Mouse (Mus musculus): ENCODE measurements around the gene Foxp1. TPM values are rescaled to one million over a fixed set of nuclear protein-coding genes. Genes with fewer than 3 reads are reported as not detected.

The Foxp1 gene
- polyA plus RNA-seq, 1 experiment from 2014 or later: 57.8 TPM

DNA sequence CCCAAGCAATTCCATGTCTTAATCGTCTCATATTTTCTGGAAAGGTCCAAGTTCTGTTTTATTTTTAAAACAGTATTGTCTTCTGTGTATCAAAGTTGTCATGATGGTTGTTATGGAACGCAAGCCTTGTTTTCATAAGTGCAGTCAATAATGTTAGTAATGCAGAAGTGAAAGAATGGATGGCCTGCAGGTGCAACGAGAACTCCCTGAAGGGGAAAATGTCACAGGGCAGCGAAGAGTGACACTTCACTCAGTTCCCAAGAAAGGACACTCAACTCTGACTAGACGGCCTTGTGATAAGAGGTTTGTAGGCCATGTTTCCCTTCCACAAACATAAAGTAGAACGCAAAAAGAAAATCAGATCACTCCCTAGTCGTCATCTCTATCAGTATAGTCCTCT is 469.4 kb downstream of the Foxp1 start:
- Histone ChIP-seq H3K4me3 (no peak overlapping the region), H3K27ac (no peak overlapping the region), H3K9me3 (no peaks in the 10 kb centered on the region), H3K4me1 (no peaks in the 10 kb centered on the region), H3K36me3 (replicated peaks) (no peaks in the 10 kb centered on the region), H3K27me3 (ENCODE audit: poor library complexity, severe bottlenecking) (no peaks in the 10 kb centered on the region)
- DNase-seq (ENCODE audit: extremely low spot score, low spot score): no peak
- 89% methylated on average over 7 of the region's 7 CpGs for WGBS

DNA sequence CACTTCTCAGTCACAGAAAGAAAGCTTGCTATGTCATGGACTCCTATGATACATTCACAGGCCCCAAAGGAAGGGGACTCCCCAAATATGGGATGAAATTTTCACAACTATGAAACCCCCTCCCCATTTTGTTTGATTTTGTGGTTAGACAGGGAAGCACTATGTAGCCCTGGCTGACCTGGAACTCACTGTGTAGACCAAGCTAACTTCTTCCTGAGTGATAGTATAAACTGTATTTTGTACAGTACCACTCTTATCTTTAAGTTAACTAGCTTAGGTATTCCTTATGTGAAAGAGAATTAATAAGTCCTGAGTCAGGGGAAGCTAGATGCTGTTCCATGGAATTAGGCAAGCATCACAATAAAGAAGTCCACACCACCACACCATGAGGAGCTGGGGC is 470.8 kb downstream of the Foxp1 start:
- DNase-seq (ENCODE audit: extremely low spot score, low spot score): no peak
- H3K36me3 ChIP-seq (replicated peaks): no peaks in the 10 kb centered on the region
- H3K27ac ChIP-seq: no peak overlapping the region

GRCm38 (mm10) chr6:99050288-99051006 is 472.1 kb downstream of the Foxp1 start:
- Histone ChIP-seq H3K27me3 (ENCODE audit: poor library complexity, severe bottlenecking) (no peaks in the 10 kb centered on the region), H3K4me3 (no peak overlapping the region), H3K9me3 (no peaks in the 10 kb centered on the region), H3K36me3 (replicated peaks) (no peaks in the 10 kb centered on the region), H3K4me1 (no peaks in the 10 kb centered on the region), H3K27ac (no peak overlapping the region)
- DNase-seq (ENCODE audit: extremely low spot score, low spot score): no peak
- 92% methylated on average over 3 of the region's 3 CpGs for WGBS

More for the DNA sequence above, 470.8 kb downstream of the Foxp1 start:
- Histone ChIP-seq H3K9me3 (no peaks in the 10 kb centered on the region), H3K4me1 (no peaks in the 10 kb centered on the region), H3K27me3 (ENCODE audit: poor library complexity, severe bottlenecking) (no peaks in the 10 kb centered on the region), H3K4me3 (no peak overlapping the region)

GRCm38 (mm10) chr6:99047322-99047721 is 475.2 kb downstream of the Foxp1 start:
- WGBS: 89% methylated on average over 5 of the region's 5 CpGs
- H3K27me3 ChIP-seq (ENCODE audit: poor library complexity, severe bottlenecking): no peaks in the 10 kb centered on the region

DNA sequence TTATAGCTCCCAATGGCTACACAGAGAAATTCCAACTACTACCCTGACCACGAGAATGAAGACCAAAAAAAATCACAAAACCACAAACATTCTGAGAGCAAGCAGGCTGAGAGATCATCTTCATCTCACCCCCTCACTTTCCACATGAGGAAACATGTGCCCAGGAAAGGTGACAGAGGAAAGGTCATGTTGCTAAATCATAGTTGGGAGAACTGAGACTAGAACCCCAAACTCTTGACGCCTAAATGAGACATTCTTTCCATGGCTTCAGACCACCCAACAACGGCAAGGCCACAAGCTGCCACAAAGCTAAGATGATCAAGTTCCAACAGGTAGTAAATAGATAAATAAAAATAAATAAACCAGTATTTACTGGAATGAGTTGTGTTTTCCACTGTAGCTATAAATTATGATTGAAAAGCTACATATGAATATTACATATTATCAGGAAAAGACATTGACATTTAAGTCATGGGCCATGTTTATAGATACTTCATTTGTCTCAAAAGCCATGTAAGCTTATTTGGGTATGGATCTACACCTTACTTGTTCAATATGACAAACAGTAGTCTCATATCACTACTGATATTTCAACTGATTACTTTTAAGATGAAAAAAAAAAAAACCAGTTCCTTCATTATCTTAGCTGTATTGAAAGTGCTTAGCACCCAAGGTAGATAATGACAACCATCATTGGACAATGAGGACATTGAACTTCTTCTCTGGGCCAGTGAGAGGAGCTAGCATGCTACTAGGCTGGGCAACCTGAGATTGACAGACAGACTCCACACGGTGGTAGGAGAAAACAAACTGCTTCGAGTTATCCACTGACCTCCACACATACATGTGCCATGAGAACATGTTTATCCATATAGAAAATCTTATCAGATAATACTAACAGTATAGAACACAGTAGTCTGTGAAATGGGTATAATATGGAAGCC is 476.4 kb downstream of the Foxp1 start:
- H3K4me1 ChIP-seq: peaks cover 14% of the 10 kb centered on the region
- no peaks in the 10 kb centered on the region for H3K27me3 ChIP-seq (ENCODE audit: poor library complexity, severe bottlenecking)
- no peak overlapping the region for H3K27ac ChIP-seq
- no peak overlapping the region for H3K4me3 ChIP-seq
- no peak for DNase-seq (ENCODE audit: extremely low spot score, low spot score)
- 88% methylated on average over 5 of the region's 5 CpGs for WGBS
- H3K9me3 ChIP-seq: no peaks in the 10 kb centered on the region
- H3K36me3 ChIP-seq (replicated peaks): no peaks in the 10 kb centered on the region

More at GRCm38 (mm10) chr6:99047322-99047721, 475.2 kb downstream of the Foxp1 start:
- Histone ChIP-seq H3K4me1 (peaks cover 13% of the 10 kb centered on the region), H3K36me3 (replicated peaks) (no peaks in the 10 kb centered on the region), H3K9me3 (no peaks in the 10 kb centered on the region), H3K4me3 (no peak overlapping the region), H3K27ac (no peak overlapping the region)
- DNase-seq (ENCODE audit: extremely low spot score, low spot score): no peak

- Histone ChIP-seq H3K4me3 (no peak overlapping the region), H3K9me3 (no peaks in the 10 kb centered on the region), H3K4me1 (peaks cover 25% of the 10 kb centered on the region), H3K27ac (no peak overlapping the region), H3K27me3 (ENCODE audit: poor library complexity, severe bottlenecking) (no peaks in the 10 kb centered on the region), H3K36me3 (replicated peaks) (no peaks in the 10 kb centered on the region)
- WGBS: 95% methylated on average over 12 of the region's 12 CpGs
- DNase-seq (ENCODE audit: extremely low spot score, low spot score): no peak
These were observed 478.4 kb downstream of the Foxp1 start for GRCm38 (mm10) chr6:99043932-99044664.

- Histone ChIP-seq H3K4me1 (peaks cover 25% of the 10 kb centered on the region), H3K36me3 (replicated peaks) (no peaks in the 10 kb centered on the region), H3K4me3 (no peak overlapping the region), H3K27ac (no peak overlapping the region), H3K27me3 (ENCODE audit: poor library complexity, severe bottlenecking) (no peaks in the 10 kb centered on the region), H3K9me3 (no peaks in the 10 kb centered on the region)
- no peak for DNase-seq (ENCODE audit: extremely low spot score, low spot score)
- 88% methylated on average over 7 of the region's 7 CpGs for WGBS
These were observed 479.3 kb downstream of the Foxp1 start for GRCm38 (mm10) chr6:99043226-99043625.

DNA sequence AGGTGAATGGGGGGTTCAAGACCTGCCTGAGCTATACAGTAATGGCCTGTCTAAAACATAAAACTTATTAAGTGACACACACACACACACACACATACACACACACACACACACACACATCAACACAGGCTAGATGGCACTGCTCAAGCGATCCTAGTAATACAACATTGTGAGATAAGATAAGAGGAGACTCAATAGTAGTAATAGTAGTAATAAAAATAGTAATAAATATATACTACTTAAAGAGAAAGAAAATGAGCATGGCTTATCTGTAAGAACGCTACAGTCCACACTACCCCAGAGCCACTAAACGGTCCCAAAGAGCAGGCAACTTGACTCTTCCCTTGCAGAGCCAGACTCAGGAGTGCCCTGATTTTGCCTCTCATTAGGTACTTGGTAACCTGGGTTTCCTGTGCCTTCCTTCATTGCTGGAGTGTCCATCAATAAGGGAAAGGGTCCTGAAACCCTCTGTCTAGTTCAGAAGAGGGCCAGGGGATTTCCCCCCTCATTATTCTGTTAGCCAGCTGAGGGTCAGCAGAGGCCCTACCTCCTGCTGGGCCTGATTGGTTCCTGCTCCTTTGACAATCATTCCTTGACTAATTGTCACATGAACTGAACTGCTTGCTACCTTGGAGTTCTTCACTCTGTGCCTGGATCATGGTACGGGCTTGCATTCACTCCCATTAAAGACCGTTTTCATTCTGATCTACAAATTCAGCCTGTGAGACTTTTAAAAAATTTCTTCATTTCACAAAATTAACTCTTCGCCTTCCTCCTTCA is 480.2 kb downstream of the Foxp1 start:
- WGBS: 62% methylated on average over 6 of the region's 6 CpGs
- Histone ChIP-seq H3K9me3 (no peaks in the 10 kb centered on the region), H3K36me3 (replicated peaks) (no peaks in the 10 kb centered on the region), H3K27me3 (ENCODE audit: poor library complexity, severe bottlenecking) (no peaks in the 10 kb centered on the region), H3K4me1 (peaks cover 25% of the 10 kb centered on the region), H3K27ac (no peak overlapping the region), H3K4me3 (no peak overlapping the region)
- no peak for DNase-seq (ENCODE audit: extremely low spot score, low spot score)

DNA sequence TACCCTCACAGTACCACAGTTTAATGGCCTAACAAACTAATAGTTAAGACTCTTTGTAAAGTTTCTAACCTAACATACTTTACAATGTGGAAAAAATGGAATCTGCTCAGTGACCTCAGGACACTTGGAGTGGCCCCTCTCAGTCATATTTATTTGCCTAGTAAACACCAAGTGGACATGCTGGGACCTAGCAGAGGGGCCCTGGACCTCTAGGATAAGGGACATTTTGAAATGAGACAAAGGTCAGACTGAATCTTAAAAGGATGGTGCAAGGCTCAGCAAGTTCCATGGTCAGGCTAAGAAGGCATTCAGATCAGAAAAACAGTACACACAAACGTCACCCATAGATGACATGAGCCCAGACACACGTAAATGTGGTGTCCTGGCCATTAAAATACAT is 483.5 kb downstream of the Foxp1 start:
- H3K36me3 ChIP-seq (replicated peaks): no peaks in the 10 kb centered on the region
- WGBS: 92% methylated on average over 2 of the region's 2 CpGs
- no peak for DNase-seq (ENCODE audit: extremely low spot score, low spot score)
- H3K4me3 ChIP-seq: no peak overlapping the region
- no peaks in the 10 kb centered on the region; the same call in 1 of the 2 replicates for H3K9me3 ChIP-seq
- no peak overlapping the region for H3K27ac ChIP-seq
- peaks cover 35% of the 10 kb centered on the region for H3K4me1 ChIP-seq
- H3K27me3 ChIP-seq (ENCODE audit: poor library complexity, severe bottlenecking): peaks cover 4% of the 10 kb centered on the region; the same call in 1 of the 2 replicates

DNA sequence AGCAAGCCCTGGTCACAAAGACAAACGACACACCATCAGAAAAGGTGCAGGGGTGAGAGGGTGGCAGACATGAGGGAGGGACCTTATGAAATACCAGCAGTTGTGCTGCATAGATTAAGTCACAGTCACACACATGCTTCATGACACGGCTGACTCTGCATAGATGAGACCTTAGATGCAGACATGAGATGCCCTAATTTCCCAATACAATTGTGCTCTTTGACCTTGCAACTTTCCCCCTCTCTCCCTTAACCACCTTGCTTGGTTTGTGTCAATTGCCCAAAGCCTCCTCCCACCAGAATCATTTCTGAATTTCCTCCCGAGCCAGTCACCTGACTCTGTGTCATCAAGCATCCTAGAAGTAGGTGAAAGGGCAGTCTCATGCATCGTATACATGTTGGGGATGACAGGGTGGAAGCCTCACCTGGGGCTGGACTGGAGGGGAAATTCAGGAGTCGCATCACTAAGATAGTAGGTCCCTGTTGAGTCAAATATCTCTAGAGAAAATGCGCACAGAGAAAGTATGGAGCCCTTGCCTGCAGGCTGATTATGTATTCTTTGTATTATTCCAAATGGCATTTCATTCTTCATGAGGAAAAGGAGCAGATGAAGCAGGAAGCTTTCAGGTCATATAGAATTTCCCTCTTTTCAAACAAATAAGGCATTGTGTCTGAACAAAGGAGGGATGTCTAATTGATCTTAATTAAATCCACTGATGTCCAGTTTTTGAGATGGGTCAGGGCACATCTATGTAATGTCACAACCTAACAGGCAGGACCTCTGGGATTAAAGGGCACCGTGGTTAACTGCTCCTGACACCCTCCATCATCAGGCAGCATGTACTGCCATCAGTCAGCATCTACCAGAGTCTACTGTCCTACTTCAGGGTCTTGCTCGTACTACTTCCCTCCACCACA is 486.8 kb downstream of the Foxp1 start:
- WGBS: 86% methylated on average over 8 of the region's 8 CpGs
- Histone ChIP-seq H3K36me3 (replicated peaks) (no peaks in the 10 kb centered on the region), H3K4me3 (no peak overlapping the region), H3K27ac (no peak overlapping the region), H3K4me1 (peaks cover 50% of the 10 kb centered on the region), H3K27me3 (ENCODE audit: poor library complexity, severe bottlenecking) (peaks cover 23% of the 10 kb centered on the region), H3K9me3 (no peaks in the 10 kb centered on the region; the same call in 1 of the 2 replicates)
- no peak for DNase-seq (ENCODE audit: extremely low spot score, low spot score)

- Histone ChIP-seq H3K4me3 (no peak overlapping the region), H3K4me1 (peaks cover 64% of the 10 kb centered on the region), H3K36me3 (replicated peaks) (no peaks in the 10 kb centered on the region), H3K27me3 (ENCODE audit: poor library complexity, severe bottlenecking) (peaks cover 35% of the 10 kb centered on the region), H3K9me3 (no peaks in the 10 kb centered on the region; the same call in 1 of the 2 replicates), H3K27ac (no peak overlapping the region)
- WGBS: 40% methylated on average over 6 of the region's 6 CpGs
- no peak for DNase-seq (ENCODE audit: extremely low spot score, low spot score)
These were observed 489.5 kb downstream of the Foxp1 start for GRCm38 (mm10) chr6:99033062-99033461.

Data from forebrain, embryonic 10.5 days (tissue).